11 mouse cellular contexts compared by ENCODE assay signal in the genomic region with DNA sequence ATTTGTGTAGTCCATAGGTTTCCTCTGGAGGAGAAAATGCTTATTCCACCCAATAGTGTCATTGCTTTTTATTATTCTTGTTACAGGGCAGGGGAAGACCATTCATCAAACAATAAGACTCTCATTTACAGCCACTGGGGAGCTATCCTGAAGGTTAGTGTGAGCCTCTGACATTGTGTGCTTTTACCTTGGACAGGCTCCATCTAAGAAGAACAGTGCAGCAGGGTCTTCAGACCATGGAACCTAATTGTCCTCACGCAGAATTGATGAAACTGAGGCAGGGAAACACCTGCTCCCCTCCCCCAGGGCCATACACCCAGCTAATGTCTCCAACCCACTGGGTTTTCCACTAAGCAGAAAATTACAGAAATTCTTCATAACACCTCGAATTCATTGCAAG.
"Had no signal": no experiment of that assay in that cellular context is flagged by ENCODE, and none has a peak within 500 bp of the region (broad histone marks: within the 10 kb centered on the region; RNA-seq: fewer than 3 reads in every experiment).

No protein-coding gene starts in this region.

- H3K27ac ChIP-seq: intestine, embryonic 15.5 days; limb, embryonic 12.5 days; lung, embryonic 15.5 days; macrophage; stomach, postnatal 0 days had no signal

- H3K27me3 ChIP-seq: intestine, embryonic 15.5 days; kidney, embryonic 15.5 days; lung, embryonic 15.5 days; megakaryocyte, embryonic 14.5 days; midbrain, embryonic 12.5 days had no signal

- H3K4me3 ChIP-seq: intestine, embryonic 15.5 days; lung, embryonic 15.5 days had no signal

- ATAC-seq: intestine, embryonic 15.5 days had no signal

- H3K9ac ChIP-seq: intestine, embryonic 15.5 days; kidney, embryonic 15.5 days; limb, embryonic 12.5 days; lung, embryonic 15.5 days had no signal

- DNase-seq: kidney, adult 18-20 months; kidney, postnatal 14 days; lung, postnatal 14 days had no signal

- H3K9me3 ChIP-seq: intestine, embryonic 15.5 days; kidney, embryonic 15.5 days; limb, embryonic 12.5 days; lung, embryonic 15.5 days; megakaryocyte, embryonic 14.5 days; midbrain, embryonic 12.5 days had no signal

- H3K36me3 ChIP-seq: intestine, embryonic 15.5 days; kidney, embryonic 15.5 days; limb, embryonic 12.5 days; lung, embryonic 15.5 days; midbrain, embryonic 12.5 days had no signal
